Mouse (Mus musculus) limb, embryonic 12.5 days (tissue): ENCODE results near the gene Sfi1. TPM values are rescaled to one million over a fixed set of nuclear protein-coding genes. Genes with fewer than 3 reads are reported as not detected.
"Not testable (repeated sequence)": the region's sequence is repeated elsewhere in the genome, so short reads cannot be mapped to it uniquely, and the experiment has no call there.

Experiments used
- ATAC-seq: fragments of 200-750 bp; cut with Nextera tagmentation; 2 replicates; pipeline ENCODE4 v1.8.0; 2017; ENCODE audit warnings: low read depth, moderate TSS enrichment; ENCODE audit not compliant: insufficient number of reproducible peaks, insufficient read depth, low FRiP score, low TSS enrichment
- H3K27ac ChIP-seq: fragments of 300-500 bp; sonication (generic); 2 replicates; pipeline ENCODE4 v1.5.1; 2016; ENCODE audit warnings: mild to moderate bottlenecking, moderate library complexity
- H3K27me3 ChIP-seq: fragments of 300-500 bp; sonication (generic); 2 replicates; pipeline ENCODE4 v1.6.1; 2016; ENCODE audit warnings: mild to moderate bottlenecking, moderate library complexity
- H3K36me3 ChIP-seq: fragments of 300-500 bp; sonication (generic); 2 replicates; pipeline ENCODE4 v1.6.1; 2016; ENCODE audit warnings: mild to moderate bottlenecking, moderate library complexity
- H3K4me1 ChIP-seq: fragments of 300-500 bp; sonication (generic); replicated peaks from 2 replicates; pipeline ENCODE4 v1.6.1; 2016
- H3K4me2 ChIP-seq: fragments of 300-500 bp; sonication (generic); 2 replicates; pipeline ENCODE4 v1.6.1; 2016; ENCODE audit warnings: mild to moderate bottlenecking, moderate library complexity
- H3K4me3 ChIP-seq: fragments of 300-500 bp; sonication (generic); replicated peaks from 2 replicates; pipeline ENCODE4 v1.5.1; 2016; ENCODE audit warnings: mild to moderate bottlenecking
- H3K9ac ChIP-seq: fragments of 300-500 bp; sonication (generic); replicated peaks from 2 replicates; pipeline ENCODE4 v1.6.1; 2016; ENCODE audit warnings: mild to moderate bottlenecking, moderate library complexity
- H3K9me3 ChIP-seq: fragments of 300-500 bp; sonication (generic); 2 replicates; pipeline ENCODE4 v1.6.1; 2016; ENCODE audit warnings: mild to moderate bottlenecking, moderate library complexity
- WGBS: fragments of 180-500 bp; shearing (Covaris S2); methylation state at CpG from one replicate; pipeline ENCODE4 v1.1.7; 2016; 5-methylcytosine and 5-hydroxymethylcytosine counted together
- polyA plus RNA-seq: library from polyadenylated mRNA; unstranded; fragments of >200 nt; fragmentation: Nextera tagmentation; extraction: Ambion mirVana; gene quantifications from 2 replicates; pipeline ENCODE4 v1.2.1, GENCODE M21; 2016

The Sfi1 gene
- polyA plus RNA-seq, 1 experiment from 2014 or later = 18.9 TPM

DNA sequence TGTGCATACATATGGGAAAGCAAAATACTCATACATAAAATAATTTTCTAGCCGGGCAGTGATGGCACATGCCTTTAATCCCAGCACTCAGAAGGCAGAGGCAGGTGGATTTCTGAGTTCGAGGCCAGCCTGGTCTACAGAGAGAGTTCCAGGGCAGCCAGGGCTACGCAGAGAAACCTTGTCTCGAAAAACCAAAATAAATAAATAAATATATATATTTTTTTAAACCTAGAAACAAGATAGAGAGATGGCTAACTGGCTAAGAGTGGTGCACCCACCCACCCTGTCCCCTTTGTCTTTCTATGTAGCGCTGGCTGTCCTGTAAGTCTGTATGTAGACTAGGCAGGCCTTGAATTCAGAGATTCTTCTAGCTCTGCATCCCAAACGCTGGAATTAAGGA lies 20.7 kb downstream of the Sfi1 start:
- not testable (repeated sequence) for H3K4me2 ChIP-seq

GRCm38 (mm10) chr11:3171931-3172330 lies 21.3 kb downstream of the Sfi1 start:
- not testable (repeated sequence) for H3K27me3 ChIP-seq, H3K27ac ChIP-seq, H3K4me2 ChIP-seq, H3K9ac ChIP-seq, H3K4me3 ChIP-seq, H3K36me3 ChIP-seq, ATAC-seq, H3K4me1 ChIP-seq
- WGBS = 64% methylated on average over 1 of the region's 1 CpGs
- peaks cover 23% of the 10 kb centered on the region for H3K9me3 ChIP-seq

More for the DNA sequence above, 20.7 kb downstream of the Sfi1 start:
- not testable (repeated sequence) for H3K27ac ChIP-seq, ATAC-seq, H3K4me1 ChIP-seq, H3K27me3 ChIP-seq, H3K9ac ChIP-seq, H3K4me3 ChIP-seq, H3K36me3 ChIP-seq
- H3K9me3 ChIP-seq = peaks cover 20% of the 10 kb centered on the region
- WGBS = 62% methylated on average over 5 of the region's 6 CpGs

DNA sequence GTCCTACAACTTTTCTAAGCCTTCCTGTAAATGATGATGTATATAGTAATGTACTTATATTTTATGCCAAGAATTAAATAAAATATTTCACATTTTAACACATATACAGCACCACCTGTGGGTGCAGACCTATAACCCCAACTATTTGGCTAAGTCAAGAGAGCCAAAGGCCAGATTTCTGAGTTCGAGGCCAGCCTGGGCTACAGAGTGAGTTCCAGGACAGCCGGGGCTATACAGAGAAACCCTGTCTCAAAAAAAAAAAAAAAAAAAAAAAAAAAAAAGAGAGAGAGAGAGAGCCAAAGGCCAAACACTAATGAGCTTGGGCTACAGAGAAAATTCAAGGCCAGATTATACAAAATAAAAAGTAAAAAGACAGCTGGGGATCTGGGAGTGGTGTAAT lies 24.2 kb downstream of the Sfi1 start:
- not testable (repeated sequence) for H3K27ac ChIP-seq, H3K27me3 ChIP-seq, H3K9ac ChIP-seq, H3K4me1 ChIP-seq, H3K36me3 ChIP-seq, H3K4me3 ChIP-seq, H3K4me2 ChIP-seq
- H3K9me3 ChIP-seq = peaks cover 26% of the 10 kb centered on the region
- peak; percentile 72 for ATAC-seq
- 80% methylated on average over 2 of the region's 2 CpGs for WGBS

DNA sequence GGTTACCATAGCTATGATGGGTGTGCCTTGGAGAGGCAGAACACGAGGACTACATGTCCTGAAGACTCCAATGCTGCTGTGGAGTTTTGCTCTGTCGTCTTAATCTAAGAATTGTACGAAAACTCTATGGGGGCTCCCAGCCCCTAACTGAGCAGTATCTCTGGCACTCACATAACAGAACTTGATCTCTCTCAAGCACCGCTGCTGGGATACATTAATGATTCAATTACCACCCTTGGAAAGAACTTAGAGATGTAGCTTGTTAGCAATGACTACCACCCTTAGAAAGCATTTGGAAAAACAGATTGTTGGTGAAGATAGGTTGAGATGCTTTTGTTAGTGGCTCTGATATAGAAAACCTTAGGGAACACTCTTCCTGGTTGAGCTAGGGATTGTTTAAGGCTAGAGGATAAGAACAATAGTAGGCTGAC lies 25.7 kb downstream of the Sfi1 start:
- H3K36me3 ChIP-seq, H3K4me3 ChIP-seq, H3K4me2 ChIP-seq, H3K9ac ChIP-seq, ATAC-seq, H3K27me3 ChIP-seq, H3K4me1 ChIP-seq, H3K27ac ChIP-seq: not testable (repeated sequence)
- 72% methylated on average over 4 of the region's 4 CpGs for WGBS
- peaks cover 19% of the 10 kb centered on the region for H3K9me3 ChIP-seq

DNA sequence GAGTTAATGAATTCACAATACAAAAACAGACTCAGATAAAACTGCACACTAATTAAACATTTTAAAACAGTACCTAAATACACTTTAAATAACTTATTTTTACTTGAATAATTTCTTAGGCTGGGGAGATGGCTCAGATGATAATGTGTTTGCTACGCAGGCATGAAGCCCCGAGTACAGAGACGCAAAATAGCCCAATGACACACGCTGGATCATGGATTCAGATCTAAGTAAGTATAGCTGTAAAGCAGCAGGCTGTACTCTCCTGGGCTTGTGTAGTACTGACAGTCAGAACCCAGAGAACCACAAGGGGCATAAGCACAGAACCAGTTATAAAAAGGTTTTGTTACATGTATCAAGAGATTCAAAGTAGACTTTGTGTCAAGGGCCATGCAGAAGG lies 26.1 kb downstream of the Sfi1 start:
- H3K9ac ChIP-seq, ATAC-seq, H3K27ac ChIP-seq, H3K4me2 ChIP-seq, H3K4me3 ChIP-seq, H3K4me1 ChIP-seq, H3K36me3 ChIP-seq, H3K27me3 ChIP-seq: not testable (repeated sequence)
- WGBS = 91% methylated on average over 4 of the region's 4 CpGs
- peaks cover 24% of the 10 kb centered on the region for H3K9me3 ChIP-seq

DNA sequence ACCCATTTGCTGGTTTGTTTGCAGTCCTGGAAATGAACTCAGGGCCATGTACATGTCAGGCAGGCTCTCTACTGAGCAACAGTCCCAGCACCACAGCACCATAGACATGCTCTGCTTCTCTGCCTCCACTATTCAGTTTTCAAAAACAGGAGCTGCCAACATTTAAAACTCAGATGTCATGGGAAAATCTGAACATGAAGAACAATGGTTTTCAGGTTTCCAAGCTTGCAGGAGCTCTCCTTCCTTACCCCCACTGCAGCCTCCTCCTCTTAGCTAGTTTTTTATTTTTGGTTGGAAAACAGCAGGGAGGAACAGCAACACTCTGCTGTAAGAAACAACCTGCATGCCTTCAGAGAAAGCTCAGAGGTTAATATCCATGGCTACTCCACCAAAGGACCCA lies 26.9 kb downstream of the Sfi1 start:
- not testable (repeated sequence) for H3K4me2 ChIP-seq, H3K27me3 ChIP-seq, H3K27ac ChIP-seq, H3K36me3 ChIP-seq, H3K9ac ChIP-seq, H3K4me3 ChIP-seq, H3K4me1 ChIP-seq, ATAC-seq
- H3K9me3 ChIP-seq = peaks cover 20% of the 10 kb centered on the region

DNA sequence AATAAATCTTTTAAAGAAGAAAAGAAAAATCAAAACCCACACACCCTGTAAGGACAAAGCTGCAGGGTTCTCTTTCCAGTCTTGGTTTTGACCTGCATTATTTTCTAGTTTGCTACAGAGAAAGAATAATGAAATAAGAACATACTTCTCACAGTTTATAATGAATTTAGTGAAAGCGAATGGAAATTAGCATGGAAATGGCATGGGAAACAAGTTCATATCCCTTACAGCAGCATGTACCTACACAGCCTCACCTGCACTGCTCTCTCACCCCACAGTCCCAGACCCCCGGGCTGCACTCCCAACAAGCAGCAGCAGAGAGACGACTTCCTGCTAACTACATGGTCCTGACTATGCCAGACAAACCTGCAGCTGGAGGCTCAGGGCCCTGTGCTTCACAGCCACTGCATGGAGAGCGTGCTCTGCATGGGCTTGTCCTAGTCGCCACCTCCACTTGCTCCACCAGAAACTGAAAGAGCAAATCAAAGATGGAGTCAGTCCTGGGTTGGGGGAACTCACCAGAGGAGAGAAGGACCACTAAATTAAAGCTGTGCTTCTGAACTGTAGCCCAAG lies 28.0 kb downstream of the Sfi1 start:
- H3K9ac ChIP-seq, H3K4me1 ChIP-seq, H3K4me3 ChIP-seq, H3K4me2 ChIP-seq, H3K27ac ChIP-seq, H3K27me3 ChIP-seq, H3K36me3 ChIP-seq: not testable (repeated sequence)
- peaks cover 21% of the 10 kb centered on the region for H3K9me3 ChIP-seq
- ATAC-seq = peak; percentile 2; the same call in 1 of the 2 replicates
- WGBS = 71% methylated on average over 3 of the region's 5 CpGs

GRCm38 (mm10) chr11:3163661-3164060 lies 29.6 kb downstream of the Sfi1 start:
- H3K27ac ChIP-seq, H3K27me3 ChIP-seq, H3K9ac ChIP-seq, H3K4me1 ChIP-seq, H3K4me3 ChIP-seq, ATAC-seq, H3K36me3 ChIP-seq, H3K4me2 ChIP-seq: not testable (repeated sequence)
- 55% methylated on average over 3 of the region's 3 CpGs for WGBS
- H3K9me3 ChIP-seq = peaks cover 21% of the 10 kb centered on the region

DNA sequence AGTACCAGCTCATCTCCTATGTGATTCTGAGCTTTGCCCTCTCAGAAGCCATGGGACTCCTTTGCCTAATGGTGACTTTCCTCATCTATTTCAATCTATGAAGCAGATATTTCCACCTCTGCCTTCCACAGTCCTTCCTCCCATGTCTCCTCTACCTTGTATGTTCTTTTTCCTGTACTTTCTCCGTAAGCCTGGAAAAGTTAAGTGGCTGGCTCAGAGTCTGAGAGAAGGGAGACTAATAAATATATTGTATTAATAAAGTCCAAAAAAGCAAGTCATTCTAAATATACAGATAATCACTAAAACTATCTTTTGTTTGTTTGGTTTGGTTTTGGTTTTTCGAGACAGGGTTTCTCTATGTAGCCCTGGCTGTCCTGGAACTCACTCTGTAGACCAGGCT lies 30.1 kb downstream of the Sfi1 start:
- not testable (repeated sequence) for H3K4me2 ChIP-seq, H3K27me3 ChIP-seq, H3K4me1 ChIP-seq, ATAC-seq, H3K36me3 ChIP-seq, H3K9ac ChIP-seq, H3K27ac ChIP-seq, H3K4me3 ChIP-seq
- 88% methylated on average over 2 of the region's 2 CpGs for WGBS
- H3K9me3 ChIP-seq = peaks cover 22% of the 10 kb centered on the region

DNA sequence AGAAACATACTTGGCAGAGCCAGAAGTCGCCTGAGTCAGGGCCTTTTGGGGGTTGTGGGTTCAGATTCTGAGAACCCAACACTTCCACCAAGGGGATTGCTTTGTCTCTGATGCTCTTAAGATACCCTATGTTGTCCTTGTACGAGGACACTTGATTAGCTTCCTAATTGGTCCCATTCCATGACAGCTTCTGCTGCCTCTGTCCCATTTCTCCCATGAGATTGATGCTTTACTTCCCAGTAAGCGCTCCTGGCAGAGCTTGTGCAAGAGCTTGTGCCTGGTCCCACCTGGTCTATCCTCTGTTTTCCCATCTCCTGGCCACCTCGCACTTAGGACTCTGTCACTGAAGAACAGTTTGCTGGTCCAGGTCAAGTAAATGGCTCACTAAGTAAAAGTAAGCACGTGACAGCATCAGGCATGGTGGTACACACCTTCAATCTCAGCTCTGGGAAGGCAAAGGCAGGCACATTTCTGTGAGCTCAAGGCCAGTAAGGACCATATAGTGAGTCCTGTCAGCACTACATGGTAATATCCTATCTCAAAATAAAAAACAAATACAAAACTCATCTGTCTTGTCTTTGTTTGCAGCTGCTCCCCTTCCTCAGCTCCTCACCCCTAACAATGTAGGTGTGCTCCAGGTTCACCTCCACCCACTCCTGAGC lies 30.9 kb downstream of the Sfi1 start:
- H3K9me3 ChIP-seq = peaks cover 18% of the 10 kb centered on the region
- not testable (repeated sequence) for H3K27ac ChIP-seq, H3K4me2 ChIP-seq, H3K9ac ChIP-seq, H3K4me3 ChIP-seq, H3K36me3 ChIP-seq, H3K27me3 ChIP-seq, H3K4me1 ChIP-seq
- ATAC-seq = peak; percentile 38; the same call in 1 of the 2 replicates
- 71% methylated on average over 5 of the region's 5 CpGs for WGBS

- peaks cover 17% of the 10 kb centered on the region for H3K9me3 ChIP-seq
- not testable (repeated sequence) for H3K9ac ChIP-seq, H3K27me3 ChIP-seq, H3K4me2 ChIP-seq, H3K4me1 ChIP-seq, H3K4me3 ChIP-seq, ATAC-seq, H3K36me3 ChIP-seq, H3K27ac ChIP-seq
- 66% methylated on average over 1 of the region's 2 CpGs for WGBS
Observed at GRCm38 (mm10) chr11:3161370-3161769, 31.9 kb downstream of the Sfi1 start.

- H3K9ac ChIP-seq, H3K4me3 ChIP-seq, H3K36me3 ChIP-seq, H3K27ac ChIP-seq, ATAC-seq, H3K4me2 ChIP-seq, H3K4me1 ChIP-seq, H3K27me3 ChIP-seq: not testable (repeated sequence)
- WGBS = 79% methylated on average over 4 of the region's 4 CpGs
- H3K9me3 ChIP-seq = peaks cover 17% of the 10 kb centered on the region
Observed at GRCm38 (mm10) chr11:3158800-3159199, 34.5 kb downstream of the Sfi1 start.
